Mouse (Mus musculus) cerebellum, adult (tissue): Measurements from ENCODE around the gene Gm21954.

Source experiments
- ATAC-seq: cut with Nextera tagmentation; 2 replicates; pipeline ENCODE4 v1.9.2; 2017; ENCODE audit warnings: mild to moderate bottlenecking, moderate library complexity, mixed read lengths; ENCODE audit not compliant: insufficient number of reproducible peaks, low FRiP score, low TSS enrichment

Gm21954 gene

GRCm38 (mm10) chr3:55423640-55424397 lies 48.2 kb downstream of the Gm21954 start:
- no peak for ATAC-seq

DNA sequence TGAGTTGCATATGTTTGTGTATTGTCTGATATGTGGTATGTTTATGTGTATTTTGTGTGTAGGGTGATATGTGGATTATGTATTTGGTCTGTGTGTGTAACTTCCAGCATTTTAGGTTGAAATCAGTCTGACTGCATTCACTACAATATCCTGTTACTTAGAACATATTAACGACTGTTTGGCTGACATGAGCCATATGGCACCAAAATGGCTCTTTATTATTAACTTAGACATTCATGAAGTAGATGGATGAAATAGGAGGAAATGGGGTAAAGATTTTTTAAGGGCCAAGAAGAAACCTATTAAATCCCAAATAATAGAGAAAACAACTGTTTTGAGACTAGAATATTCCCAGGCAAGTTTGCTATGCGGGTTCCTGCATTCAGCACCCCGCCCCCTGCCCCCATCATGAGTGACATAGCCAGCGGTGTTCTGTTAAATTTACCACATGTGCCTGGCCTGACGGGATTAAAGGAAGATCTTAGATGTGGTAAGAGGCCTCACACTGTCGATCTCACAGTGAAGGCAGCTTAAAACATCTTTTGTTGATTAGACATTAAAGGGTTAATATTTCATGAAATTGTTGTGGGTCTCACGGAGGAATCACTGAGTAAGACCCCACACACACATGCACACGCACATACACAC lies 51.5 kb downstream of the Gm21954 start:
- no peak for ATAC-seq

GRCm38 (mm10) chr3:55419334-55419733 lies 52.7 kb downstream of the Gm21954 start:
- no peak for ATAC-seq

GRCm38 (mm10) chr3:55418845-55419244 lies 53.2 kb downstream of the Gm21954 start:
- ATAC-seq: no peak

DNA sequence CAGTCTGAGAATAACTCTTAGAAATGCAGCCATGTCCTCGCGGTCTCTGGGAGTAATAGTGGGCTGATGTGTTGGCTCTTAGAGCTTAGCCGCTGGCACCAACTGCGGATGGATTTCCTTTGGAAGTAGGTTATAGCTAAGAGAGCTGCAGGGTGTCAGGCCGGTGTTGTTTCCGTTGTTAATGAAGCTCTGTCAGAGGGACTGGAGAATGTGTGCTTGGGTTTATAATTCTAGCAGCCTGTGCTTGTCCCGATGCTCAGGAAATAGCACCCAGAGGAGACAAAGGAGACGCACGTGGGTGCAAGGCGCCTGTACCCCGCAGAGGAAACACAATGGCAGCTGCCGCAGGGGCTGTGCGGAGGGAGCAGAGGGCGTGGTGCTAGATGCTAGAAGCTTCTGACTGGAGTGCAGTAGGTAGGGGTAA lies 56.5 kb downstream of the Gm21954 start:
- ATAC-seq: peak; percentile 56; the same call in 1 of the 2 replicates
